Mouse (Mus musculus): ENCODE measurements at regions not wholly inside any gene's neighbourhood (a gene's known extent, or its start where the extent isn't known, plus 50 kb on each side); places are given as distances from the start of the nearest gene placed in this dataset.

- Histone ChIP-seq H3K4me2 (no peak overlapping the region), H3K4me1 (replicated peaks) (peaks cover 87% of the 10 kb centered on the region), H3K36me3 (replicated peaks) (no peaks in the 10 kb centered on the region), H3K9ac (no peak overlapping the region), H3K4me3 (replicated peaks) (no peak overlapping the region), H3K27me3 (no peaks in the 10 kb centered on the region), H3K9me3 (replicated peaks) (no peaks in the 10 kb centered on the region), H3K27ac (replicated peaks) (peak overlapping the region; percentile 49)
- WGBS (ENCODE audit: insufficient replicate concordance): 62% methylated on average over 7 of the region's 7 CpGs
- no peak for ATAC-seq (ENCODE audit: insufficient read depth)
These were observed 113.1 kb upstream of the Haao start for GRCm38 (mm10) chr17:83960821-83961220.

- Histone ChIP-seq H3K36me3 (replicated peaks) (no peaks in the 10 kb centered on the region), H3K9ac (no peak overlapping the region), H3K9me3 (replicated peaks) (no peaks in the 10 kb centered on the region), H3K4me1 (replicated peaks) (peaks cover 90% of the 10 kb centered on the region), H3K27ac (replicated peaks) (no peak overlapping the region), H3K27me3 (no peaks in the 10 kb centered on the region), H3K4me3 (replicated peaks) (no peak overlapping the region), H3K4me2 (no peak overlapping the region)
- 39% methylated on average over 3 of the region's 3 CpGs for WGBS (ENCODE audit: insufficient replicate concordance)
- no peak for ATAC-seq (ENCODE audit: insufficient read depth)
These were observed 112.4 kb upstream of the Haao start for GRCm38 (mm10) chr17:83960158-83960557.

GRCm38 (mm10) chr17:83959159-83959848, 111.5 kb upstream of the Haao start:
- Histone ChIP-seq H3K4me2 (no peak overlapping the region; the same call in 1 of the 2 replicates), H3K9me3 (replicated peaks) (no peaks in the 10 kb centered on the region), H3K27me3 (no peaks in the 10 kb centered on the region), H3K4me1 (replicated peaks) (peaks cover 96% of the 10 kb centered on the region), H3K36me3 (replicated peaks) (no peaks in the 10 kb centered on the region), H3K27ac (replicated peaks) (peak overlapping the region; percentile 59), H3K4me3 (replicated peaks) (no peak overlapping the region), H3K9ac (no peak overlapping the region)
- ATAC-seq (ENCODE audit: insufficient read depth): peak; percentile 52
- 26% methylated on average over 9 of the region's 9 CpGs for WGBS (ENCODE audit: insufficient replicate concordance)

- H3K4me3 ChIP-seq (replicated peaks): no peak overlapping the region
- H3K27me3 ChIP-seq: no peaks in the 10 kb centered on the region
- H3K36me3 ChIP-seq (replicated peaks): no peaks in the 10 kb centered on the region
- 30% methylated on average over 3 of the region's 3 CpGs for WGBS (ENCODE audit: insufficient replicate concordance)
- H3K4me1 ChIP-seq (replicated peaks): peaks cover 99% of the 10 kb centered on the region
- no peak overlapping the region; the same call in 1 of the 2 replicates for H3K4me2 ChIP-seq
- peak overlapping the region; percentile 59 for H3K27ac ChIP-seq (replicated peaks)
- no peak overlapping the region for H3K9ac ChIP-seq
- no peaks in the 10 kb centered on the region for H3K9me3 ChIP-seq (replicated peaks)
- ATAC-seq (ENCODE audit: insufficient read depth): peak; percentile 49
These were observed 110.9 kb upstream of the Haao start for GRCm38 (mm10) chr17:83958706-83959105.

- WGBS (ENCODE audit: insufficient replicate concordance): 39% methylated on average over 12 of the region's 12 CpGs
- H3K36me3 ChIP-seq (replicated peaks): no peaks in the 10 kb centered on the region
- peaks cover 96% of the 10 kb centered on the region for H3K4me1 ChIP-seq (replicated peaks)
- no peaks in the 10 kb centered on the region for H3K27me3 ChIP-seq
- no peak for ATAC-seq (ENCODE audit: insufficient read depth)
- H3K4me2 ChIP-seq: peak overlapping the region; percentile 47; the same call in 1 of the 2 replicates
- H3K9me3 ChIP-seq (replicated peaks): no peaks in the 10 kb centered on the region
- no peak overlapping the region for H3K4me3 ChIP-seq (replicated peaks)
- peak overlapping the region; percentile 59 for H3K27ac ChIP-seq (replicated peaks)
- no peak overlapping the region for H3K9ac ChIP-seq
These were observed 110.1 kb upstream of the Haao start for GRCm38 (mm10) chr17:83957661-83958540.

- Histone ChIP-seq H3K4me2 (peak overlapping the region; percentile 47), H3K4me1 (replicated peaks) (peaks cover 87% of the 10 kb centered on the region), H3K4me3 (replicated peaks) (0 out of 2 replicates have a peak overlapping the region, but pooled peaks have one; percentile 3), H3K9ac (0 out of 2 replicates have a peak overlapping the region, but pooled peaks have one; percentile 5), H3K36me3 (replicated peaks) (no peaks in the 10 kb centered on the region), H3K27me3 (no peaks in the 10 kb centered on the region), H3K27ac (replicated peaks) (peak overlapping the region; percentile 62), H3K9me3 (replicated peaks) (no peaks in the 10 kb centered on the region)
- ATAC-seq (ENCODE audit: insufficient read depth): peak; percentile 53
- WGBS (ENCODE audit: insufficient replicate concordance): 12% methylated on average over 12 of the region's 12 CpGs
These were observed 109.2 kb upstream of the Haao start for GRCm38 (mm10) chr17:83956821-83957565.

GRCm38 (mm10) chr17:83955978-83956377, 108.2 kb upstream of the Haao start:
- Histone ChIP-seq H3K36me3 (replicated peaks) (no peaks in the 10 kb centered on the region), H3K9me3 (replicated peaks) (no peaks in the 10 kb centered on the region), H3K9ac (no peak overlapping the region), H3K27me3 (no peaks in the 10 kb centered on the region), H3K4me2 (peak overlapping the region; percentile 47), H3K4me1 (replicated peaks) (peaks cover 77% of the 10 kb centered on the region), H3K27ac (replicated peaks) (peak overlapping the region; percentile 62), H3K4me3 (replicated peaks) (no peak overlapping the region)
- ATAC-seq (ENCODE audit: insufficient read depth): no peak
- 10% methylated on average over 5 of the region's 5 CpGs for WGBS (ENCODE audit: insufficient replicate concordance)

GRCm38 (mm10) chr17:83955058-83955697, 107.4 kb upstream of the Haao start:
- ATAC-seq (ENCODE audit: insufficient read depth): no peak
- Histone ChIP-seq H3K4me3 (replicated peaks) (no peak overlapping the region), H3K4me2 (0 out of 2 replicates have a peak overlapping the region, but pooled peaks have one; percentile 47), H3K9ac (no peak overlapping the region), H3K27me3 (no peaks in the 10 kb centered on the region), H3K36me3 (replicated peaks) (no peaks in the 10 kb centered on the region), H3K9me3 (replicated peaks) (no peaks in the 10 kb centered on the region), H3K4me1 (replicated peaks) (peaks cover 69% of the 10 kb centered on the region), H3K27ac (replicated peaks) (no peak overlapping the region)
- 65% methylated on average over 10 of the region's 10 CpGs for WGBS (ENCODE audit: insufficient replicate concordance)

- Histone ChIP-seq H3K9me3 (replicated peaks) (no peaks in the 10 kb centered on the region), H3K36me3 (replicated peaks) (no peaks in the 10 kb centered on the region), H3K4me2 (no peak overlapping the region), H3K9ac (no peak overlapping the region), H3K27me3 (no peaks in the 10 kb centered on the region), H3K4me1 (replicated peaks) (peaks cover 62% of the 10 kb centered on the region), H3K27ac (replicated peaks) (peak overlapping the region; percentile 53; the same call in 1 of the 2 replicates), H3K4me3 (replicated peaks) (no peak overlapping the region)
- WGBS (ENCODE audit: insufficient replicate concordance): 48% methylated on average over 16 of the region's 16 CpGs
- ATAC-seq (ENCODE audit: insufficient read depth): no peak
These were observed 106.7 kb upstream of the Haao start for GRCm38 (mm10) chr17:83954291-83955057.

GRCm38 (mm10) chr17:83953656-83954055, 105.9 kb upstream of the Haao start:
- no peak overlapping the region for H3K4me3 ChIP-seq (replicated peaks)
- no peak for ATAC-seq (ENCODE audit: insufficient read depth)
- WGBS (ENCODE audit: insufficient replicate concordance): 61% methylated on average over 7 of the region's 7 CpGs
- 0 out of 2 replicates have a peak overlapping the region, but pooled peaks have one; percentile 53 for H3K27ac ChIP-seq (replicated peaks)
- H3K4me2 ChIP-seq: no peak overlapping the region
- H3K9ac ChIP-seq: no peak overlapping the region
- H3K9me3 ChIP-seq (replicated peaks): no peaks in the 10 kb centered on the region
- H3K27me3 ChIP-seq: no peaks in the 10 kb centered on the region
- no peaks in the 10 kb centered on the region for H3K36me3 ChIP-seq (replicated peaks)
- peaks cover 54% of the 10 kb centered on the region for H3K4me1 ChIP-seq (replicated peaks)
